Mouse (Mus musculus) adrenal gland, postnatal 25 days (tissue): ENCODE data around the gene Prkcz. TPM values are rescaled to one million over a fixed set of nuclear protein-coding genes. Genes with fewer than 3 reads are reported as not detected.
A peak's percentile ranks its signal among the peaks of the same experiment; 100 is the strongest.
"Not testable (repeated sequence)": the region's sequence is repeated elsewhere in the genome, so short reads cannot be mapped to it uniquely, and the experiment has no call there.

Experiments used
- DNase-seq: peaks from one replicate; pipeline ENCODE4 v3.0.0; 2021; ENCODE audit warnings: mixed read lengths
- total RNA-seq: library from RNA; stranded (reverse); gene quantifications from 2 replicates; pipeline ENCODE4 v1.2.3, GENCODE M21; 2021

Gene Prkcz
- total RNA-seq, 1 experiment from 2014 or later: 6.3 TPM

GRCm38 (mm10) chr4:155359560-155360464 lies 1.3 kb downstream of the Prkcz start:
- no peak for DNase-seq

GRCm38 (mm10) chr4:155357601-155358000 lies 3.6 kb downstream of the Prkcz start:
- no peak for DNase-seq

GRCm38 (mm10) chr4:155356354-155356753 lies 4.8 kb downstream of the Prkcz start:
- no peak for DNase-seq

- no peak for DNase-seq
Measured at GRCm38 (mm10) chr4:155354546-155354945, 6.6 kb downstream of the Prkcz start.

GRCm38 (mm10) chr4:155354035-155354434 lies 7.1 kb downstream of the Prkcz start:
- DNase-seq: no peak

- DNase-seq: no peak
Measured at GRCm38 (mm10) chr4:155352581-155352980, 8.6 kb downstream of the Prkcz start.

- DNase-seq: no peak
Measured at GRCm38 (mm10) chr4:155346350-155346749, 14.8 kb downstream of the Prkcz start.

- DNase-seq: peak; percentile 45
Measured at GRCm38 (mm10) chr4:155345608-155345953, 15.6 kb downstream of the Prkcz start.

- DNase-seq: peak; percentile 12
Measured at GRCm38 (mm10) chr4:155344716-155345607, 16.2 kb downstream of the Prkcz start.

- no peak for DNase-seq
Measured at GRCm38 (mm10) chr4:155344299-155344600, 16.9 kb downstream of the Prkcz start.

- no peak for DNase-seq
Measured at GRCm38 (mm10) chr4:155343415-155344298, 17.5 kb downstream of the Prkcz start.

GRCm38 (mm10) chr4:155336284-155337050 lies 24.7 kb downstream of the Prkcz start:
- no peak for DNase-seq

GRCm38 (mm10) chr4:155332253-155332652 lies 28.9 kb downstream of the Prkcz start:
- no peak for DNase-seq

- DNase-seq: not testable (repeated sequence)
Measured at GRCm38 (mm10) chr4:155328385-155328784, 32.8 kb downstream of the Prkcz start.

GRCm38 (mm10) chr4:155325773-155326172 lies 35.4 kb downstream of the Prkcz start:
- DNase-seq: no peak

GRCm38 (mm10) chr4:155324511-155324910 lies 36.6 kb downstream of the Prkcz start:
- DNase-seq: no peak

- DNase-seq: no peak
Measured at GRCm38 (mm10) chr4:155323081-155323795, 37.9 kb downstream of the Prkcz start.

- peak; percentile 48 for DNase-seq
Measured at GRCm38 (mm10) chr4:155320281-155321244, 40.6 kb downstream of the Prkcz start.

- DNase-seq: no peak
Measured at GRCm38 (mm10) chr4:155318266-155318665, 42.9 kb downstream of the Prkcz start.
